Mouse (Mus musculus): ENCODE data around the gene Tns3. TPM values are rescaled to one million over a fixed set of nuclear protein-coding genes. Genes with fewer than 3 reads are reported as not detected.

Gene Tns3
- total RNA-seq, 2 experiments from 2014 or later: 29.6 to 30.6 TPM

- DNase-seq (ENCODE audit: low spot score in 2 of 2): no peak
Observed at GRCm38 (mm10) chr11:8482721-8483120, 181.6 kb downstream of the Tns3 start.

- no peak for DNase-seq (ENCODE audit: low spot score in 2 of 2)
Observed at GRCm38 (mm10) chr11:8481962-8482361, 182.4 kb downstream of the Tns3 start.

- no peak for DNase-seq (ENCODE audit: low spot score in 2 of 2)
Observed at GRCm38 (mm10) chr11:8481529-8481928, 182.8 kb downstream of the Tns3 start.

GRCm38 (mm10) chr11:8479858-8480257 is 184.5 kb downstream of the Tns3 start:
- DNase-seq (ENCODE audit: low spot score in 2 of 2): no peak

- no peak for DNase-seq (ENCODE audit: low spot score in 2 of 2)
Observed at GRCm38 (mm10) chr11:8479313-8479712, 185.0 kb downstream of the Tns3 start.

- DNase-seq (ENCODE audit: low spot score in 2 of 2): no peak
Observed at GRCm38 (mm10) chr11:8473616-8474015, 190.7 kb downstream of the Tns3 start.

GRCm38 (mm10) chr11:8472439-8472838 is 191.9 kb downstream of the Tns3 start:
- no peak for DNase-seq (ENCODE audit: low spot score in 2 of 2)

GRCm38 (mm10) chr11:8471535-8471934 is 192.8 kb downstream of the Tns3 start:
- no peak for DNase-seq (ENCODE audit: low spot score in 2 of 2)

GRCm38 (mm10) chr11:8469537-8469936 is 194.8 kb downstream of the Tns3 start:
- no peak for DNase-seq (ENCODE audit: low spot score in 2 of 2)

GRCm38 (mm10) chr11:8468161-8469091 is 195.9 kb downstream of the Tns3 start:
- peak; percentile 50 to 68 for DNase-seq (ENCODE audit: low spot score in 2 of 2)

GRCm38 (mm10) chr11:8467403-8468160 is 196.8 kb downstream of the Tns3 start:
- no peak for DNase-seq (ENCODE audit: low spot score in 2 of 2)

- no peak for DNase-seq (ENCODE audit: low spot score in 2 of 2)
Observed at GRCm38 (mm10) chr11:8463866-8464265, 200.5 kb downstream of the Tns3 start.

GRCm38 (mm10) chr11:8462827-8463405 is 201.4 kb downstream of the Tns3 start:
- no peak for DNase-seq (ENCODE audit: low spot score in 2 of 2)

GRCm38 (mm10) chr11:8460835-8461234 is 203.5 kb downstream of the Tns3 start:
- DNase-seq (ENCODE audit: low spot score in 2 of 2): no peak

- no peak for DNase-seq (ENCODE audit: low spot score in 2 of 2)
Observed at GRCm38 (mm10) chr11:8457951-8458350, 206.4 kb downstream of the Tns3 start.

GRCm38 (mm10) chr11:8456586-8457285 is 207.6 kb downstream of the Tns3 start:
- DNase-seq (ENCODE audit: low spot score in 2 of 2): no peak

GRCm38 (mm10) chr11:8455650-8456049 is 208.7 kb downstream of the Tns3 start:
- DNase-seq (ENCODE audit: low spot score in 2 of 2): no peak

GRCm38 (mm10) chr11:8453252-8453651 is 211.1 kb downstream of the Tns3 start:
- no peak for DNase-seq (ENCODE audit: low spot score in 2 of 2)

- no peak for DNase-seq (ENCODE audit: low spot score in 2 of 2)
Observed at GRCm38 (mm10) chr11:8451597-8452201, 212.6 kb downstream of the Tns3 start.

GRCm38 (mm10) chr11:8450540-8450939 is 213.8 kb downstream of the Tns3 start:
- no peak for DNase-seq (ENCODE audit: low spot score in 2 of 2)

- DNase-seq (ENCODE audit: low spot score in 2 of 2): peak; percentile 40 to 76
Observed at GRCm38 (mm10) chr11:8445915-8446356, 218.4 kb downstream of the Tns3 start.
